ENCODE assay signal across 8 mouse cellular contexts in the genomic region with DNA sequence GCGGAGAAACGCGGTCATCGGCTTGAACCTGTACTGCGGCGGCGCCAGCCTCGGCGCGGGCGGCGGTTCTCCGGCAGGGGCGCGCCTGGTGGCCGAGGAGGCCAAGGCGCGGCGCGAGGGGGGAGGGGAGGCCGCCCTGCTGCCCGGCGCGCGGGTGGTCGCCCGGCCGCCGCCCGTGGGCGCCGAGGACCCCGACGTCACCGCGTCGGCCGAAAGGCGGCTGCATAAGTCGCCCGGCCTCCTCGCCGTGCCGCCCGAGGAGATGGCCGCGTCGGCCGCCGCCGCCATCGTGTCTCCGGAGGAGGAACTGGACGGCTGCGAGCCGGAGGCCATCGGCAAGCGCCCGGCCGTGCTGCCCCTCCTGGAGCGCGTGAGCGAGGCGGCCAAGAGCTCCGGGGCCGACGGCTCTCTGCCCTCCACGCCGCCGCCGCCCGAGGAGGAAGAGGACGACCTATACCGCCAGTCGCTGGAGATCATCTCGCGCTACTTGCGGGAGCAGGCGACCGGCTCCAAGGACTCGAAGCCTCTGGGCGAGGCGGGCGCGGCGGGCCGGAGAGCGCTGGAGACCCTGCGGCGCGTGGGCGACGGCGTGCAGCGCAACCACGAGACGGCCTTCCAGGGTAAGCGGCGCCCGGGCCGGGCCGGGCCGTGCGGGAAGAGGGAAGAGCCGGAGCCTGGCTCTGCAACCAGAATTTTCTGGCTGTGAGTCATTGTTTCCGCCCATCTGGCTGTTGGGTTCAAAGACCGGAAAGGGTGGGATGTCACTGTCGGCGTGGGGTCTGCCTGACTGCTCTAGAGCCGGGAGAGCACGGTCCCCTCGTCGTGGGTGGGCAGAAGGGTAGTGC. TPM values are rescaled to one million over a fixed set of nuclear protein-coding genes. Genes with fewer than 3 reads are reported as not detected.
DNase-seq lines count a peak whose midpoint lies in the region; ATAC-seq lines count a peak whose summit lies in the region.

No protein-coding gene starts in this region.

- H3K9me3 ChIP-seq in forebrain, embryonic 15.5 days: no peaks in the 10 kb centered on the region
- H3K9me3 ChIP-seq in lung, embryonic 16.5 days (ENCODE audit: control insufficient read depth, low read length): no peaks in the 10 kb centered on the region

- peaks cover 27% of the 10 kb centered on the region for H3K36me3 ChIP-seq in forebrain, embryonic 15.5 days
- peaks cover 24% of the 10 kb centered on the region for H3K36me3 ChIP-seq in lung, embryonic 16.5 days (ENCODE audit: control insufficient read depth, insufficient read depth, low read length)

- H3K27me3 ChIP-seq in forebrain, embryonic 15.5 days: no peaks in the 10 kb centered on the region
- no peaks in the 10 kb centered on the region for H3K27me3 ChIP-seq in lung, embryonic 16.5 days (ENCODE audit: control insufficient read depth, insufficient read depth, low read depth, low read length)

- H3K4me3 ChIP-seq in brown adipose tissue, adult 24 weeks (ENCODE audit: insufficient read depth, low read depth, low read length): peak overlapping the region; percentile 87
- H3K4me3 ChIP-seq in forebrain, embryonic 15.5 days: peak overlapping the region; percentile 80
- peak overlapping the region; percentile 98 for H3K4me3 ChIP-seq in lung, embryonic 16.5 days (ENCODE audit: low read length)

- H3K9ac ChIP-seq in forebrain, embryonic 15.5 days (replicated peaks): peak overlapping the region; percentile 99
- peak overlapping the region; percentile 100 for H3K9ac ChIP-seq in lung, embryonic 16.5 days (ENCODE audit: low read length)

- intact Hi-C loops in heart, postnatal 14 days (cut with DNase I): loop anchor here (1.0 kb wide), 1 partner anchor 16 kb away; no protein-coding TSS in a partner anchor

- H3K4me2 ChIP-seq in forebrain, embryonic 15.5 days (replicated peaks): peak overlapping the region; percentile 79
- H3K4me2 ChIP-seq in lung, embryonic 16.5 days (ENCODE audit: low read depth, low read length): peak overlapping the region; percentile 95

- peak; percentile 86 for DNase-seq in ES-CJ7 (ENCODE audit: low read depth, low spot score)
- peak; percentile 80 to 83 for DNase-seq in heart, postnatal 14 days
- peak; percentile 35 to 64 for DNase-seq in layer of hippocampus, adult 18-20 months (ENCODE audit: low spot score in 2 of 2)
- DNase-seq in ovary, postnatal 36 days (ENCODE audit: low spot score): peak; percentile 67
- DNase-seq in thymus, postnatal 36 days: peak; percentile 79 to 85

- ATAC-seq in forebrain, embryonic 15.5 days (replicated peaks): peak; percentile 60
- peak; percentile 64 for ATAC-seq in lung, embryonic 16.5 days (ENCODE audit: low read depth)

- peaks cover 23% of the 10 kb centered on the region for H3K4me1 ChIP-seq in brown adipose tissue, adult 24 weeks (ENCODE audit: control insufficient read depth, insufficient read depth, insufficient read length, low read length)
- H3K4me1 ChIP-seq in forebrain, embryonic 15.5 days: peaks cover 43% of the 10 kb centered on the region
- peaks cover 28% of the 10 kb centered on the region for H3K4me1 ChIP-seq in lung, embryonic 16.5 days (replicated peaks; ENCODE audit: control insufficient read depth, insufficient read depth, low read length)

- H3K27ac ChIP-seq in brown adipose tissue, adult 24 weeks (replicated peaks; ENCODE audit: low read depth, low read length): peak overlapping the region; percentile 98
- peak overlapping the region; percentile 98 for H3K27ac ChIP-seq in forebrain, embryonic 15.5 days (replicated peaks)
- H3K27ac ChIP-seq in lung, embryonic 16.5 days (ENCODE audit: low read length): peak overlapping the region; percentile 99

- under 1% methylated on average over 110 of the region's 113 CpGs for WGBS in forebrain, embryonic 15.5 days
- 0% methylated on average over 51 of the region's 113 CpGs for WGBS in lung, embryonic 16.5 days

RNA-seq across cellular contexts. Expression of gene Mcl1, which starts 0.5 kb away (rescaled TPM):
- polyA plus RNA-seq in brown adipose tissue, adult 24 weeks (2012; ENCODE audit: insufficient read depth, insufficient read length, missing spikeins): 56.1 and 61.6 TPM in 2 replicates
- 48.1 and 52.4 TPM in 2 replicates for polyA plus RNA-seq in forebrain, embryonic 15.5 days (2015; fragmentation: Nextera tagmentation; extraction: Ambion mirVana)
- total RNA-seq in heart, postnatal 14 days (2021): 100 to 1,000 TPM; 161 to 165 TPM
- 10 to 100 TPM; 56.9 to 62.7 TPM for total RNA-seq in layer of hippocampus, adult 18-20 months (2021)
- 23.1 and 31.7 TPM in 2 replicates for polyA plus RNA-seq in lung, embryonic 16.5 days (2015; fragmentation: Nextera tagmentation; extraction: Ambion mirVana)

RNA-seq across cellular contexts. Expression of gene Adamtsl4, which starts 28.6 kb away (rescaled TPM):
- 2.5 and 6.6 TPM in 2 replicates for polyA plus RNA-seq in brown adipose tissue, adult 24 weeks (2012; ENCODE audit: insufficient read depth, insufficient read length, missing spikeins)
- polyA plus RNA-seq in forebrain, embryonic 15.5 days (2015; fragmentation: Nextera tagmentation; extraction: Ambion mirVana): 0.45 and 0.56 TPM in 2 replicates
- 10 to 100 TPM; 48.3 to 57.2 TPM for total RNA-seq in heart, postnatal 14 days (2021)
- total RNA-seq in layer of hippocampus, adult 18-20 months (2021): 1 to 10 TPM; 7.1 to 7.4 TPM
- polyA plus RNA-seq in lung, embryonic 16.5 days (2015; fragmentation: Nextera tagmentation; extraction: Ambion mirVana): 4.4 and 5.5 TPM in 2 replicates

RNA-seq across cellular contexts. Expression of gene Ensa, which starts 34.3 kb away (rescaled TPM):
- polyA plus RNA-seq in brown adipose tissue, adult 24 weeks (2012; ENCODE audit: insufficient read depth, insufficient read length, missing spikeins): 38.4 and 51.4 TPM in 2 replicates
- 112 and 121 TPM in 2 replicates for polyA plus RNA-seq in forebrain, embryonic 15.5 days (2015; fragmentation: Nextera tagmentation; extraction: Ambion mirVana)
- total RNA-seq in heart, postnatal 14 days (2021): 10 to 100 TPM; 62.5 to 63.7 TPM
- total RNA-seq in layer of hippocampus, adult 18-20 months (2021): 100 to 1,000 TPM; 322 to 323 TPM
- polyA plus RNA-seq in lung, embryonic 16.5 days (2015; fragmentation: Nextera tagmentation; extraction: Ambion mirVana): 61.6 and 65.0 TPM in 2 replicates

Comparison
In these comparisons a context has a peak if more than half of its experiments do, and no peak if none do; other contexts are left out.
1. Peak in every context shown above with its lines: DNase-seq, ATAC-seq, H3K4me3 ChIP-seq and H3K27ac ChIP-seq.